Mouse (Mus musculus) layer of hippocampus, adult 8-10 months (tissue): ENCODE results near the gene Clca3a1. TPM values are rescaled to one million over a fixed set of nuclear protein-coding genes. Genes with fewer than 3 reads are reported as not detected.

Source experiments
- DNase-seq, 2 experiments: peaks; one replicate each; pipeline ENCODE4 v3.0.0; 2022; ENCODE audit warnings: low spot score in 2 of 2
- total RNA-seq, 4 experiments: library from RNA; stranded (reverse); gene quantifications; 2 replicates each; pipeline ENCODE4 v1.2.4; 2022

Gene Clca3a1
- total RNA-seq, 4 experiments from 2014 or later = 0.12 to 0.30 (median 0.27) TPM; not detected in 1

GRCm38 (mm10) chr3:144719901-144720747 lies 40.7 kb downstream of the Clca3a1 start, which contains the start of gene Sh3glb1:
Gene Sh3glb1 (minus strand): TSS chr3:144720335.
- DNase-seq = peak; percentile 90 to 96

GRCm38 (mm10) chr3:144719088-144719900 lies 41.5 kb downstream of the Clca3a1 start:
- DNase-seq = peak; percentile 38 to 40

GRCm38 (mm10) chr3:144718706-144719087 lies 42.1 kb downstream of the Clca3a1 start:
- DNase-seq = no peak

DNA sequence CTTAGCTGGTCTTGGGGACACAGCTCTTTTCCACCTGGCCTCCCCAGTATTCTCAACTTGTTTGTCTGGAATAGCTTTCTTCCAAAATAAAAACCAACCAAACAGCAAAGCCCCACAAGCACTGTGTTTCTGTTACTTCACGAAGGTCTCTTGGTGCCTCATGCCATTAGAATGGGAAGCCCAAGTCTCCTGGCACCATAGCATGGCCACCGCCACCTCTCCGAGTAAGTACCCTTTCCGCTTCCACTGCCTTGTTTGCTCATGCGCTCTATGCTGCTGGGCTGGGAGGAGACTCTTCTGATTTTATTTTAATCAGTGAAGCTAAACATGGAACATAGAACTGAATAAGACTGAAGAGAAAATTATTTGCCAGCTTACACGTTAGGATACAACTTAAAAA lies 42.9 kb downstream of the Clca3a1 start:
- DNase-seq = no peak

GRCm38 (mm10) chr3:144717121-144717520 lies 43.7 kb downstream of the Clca3a1 start:
- DNase-seq = no peak

GRCm38 (mm10) chr3:144715901-144716300 lies 44.9 kb downstream of the Clca3a1 start:
- DNase-seq = no peak

DNA sequence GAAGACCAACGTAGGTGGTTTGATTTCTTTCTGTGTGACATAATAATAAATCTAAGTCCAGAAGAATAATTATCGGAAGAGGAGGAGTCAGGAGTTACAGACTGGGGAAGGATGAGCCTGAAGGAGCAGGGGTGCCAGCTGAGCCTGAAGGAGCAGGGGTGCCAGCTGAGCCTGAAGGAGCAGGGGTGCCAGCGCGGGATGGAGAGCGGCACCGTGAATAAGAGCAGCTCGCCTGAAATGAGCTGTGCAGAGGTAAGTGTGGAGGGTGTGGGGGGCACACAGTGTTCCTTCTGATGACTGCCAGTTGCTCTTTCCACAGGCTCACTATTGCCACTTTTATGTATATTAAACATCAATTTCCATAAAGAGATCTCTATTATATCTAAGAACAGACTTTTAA lies 45.7 kb downstream of the Clca3a1 start:
- DNase-seq = no peak

- no peak for DNase-seq
Measured at GRCm38 (mm10) chr3:144714606-144715005, 46.2 kb downstream of the Clca3a1 start.

DNA sequence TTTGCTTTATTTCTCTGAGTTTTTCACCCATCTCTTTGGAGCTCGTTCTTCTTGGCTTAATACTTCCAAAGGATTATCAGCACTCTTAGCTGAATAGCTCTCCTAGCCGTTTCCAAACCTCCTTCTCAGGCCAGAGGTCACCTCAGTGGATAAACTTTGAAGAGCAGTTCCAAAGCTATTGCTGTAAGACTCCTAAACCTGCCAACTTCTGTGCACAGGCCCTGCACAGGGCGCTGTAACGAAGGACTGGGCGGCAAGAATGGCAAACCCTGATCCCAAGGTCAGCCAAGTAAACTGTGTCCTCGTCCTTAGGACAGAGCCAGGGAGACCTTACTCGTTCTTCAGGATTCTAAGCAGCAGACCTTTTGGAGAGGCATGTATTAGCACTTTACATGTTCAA lies 46.7 kb downstream of the Clca3a1 start:
- no peak for DNase-seq

DNA sequence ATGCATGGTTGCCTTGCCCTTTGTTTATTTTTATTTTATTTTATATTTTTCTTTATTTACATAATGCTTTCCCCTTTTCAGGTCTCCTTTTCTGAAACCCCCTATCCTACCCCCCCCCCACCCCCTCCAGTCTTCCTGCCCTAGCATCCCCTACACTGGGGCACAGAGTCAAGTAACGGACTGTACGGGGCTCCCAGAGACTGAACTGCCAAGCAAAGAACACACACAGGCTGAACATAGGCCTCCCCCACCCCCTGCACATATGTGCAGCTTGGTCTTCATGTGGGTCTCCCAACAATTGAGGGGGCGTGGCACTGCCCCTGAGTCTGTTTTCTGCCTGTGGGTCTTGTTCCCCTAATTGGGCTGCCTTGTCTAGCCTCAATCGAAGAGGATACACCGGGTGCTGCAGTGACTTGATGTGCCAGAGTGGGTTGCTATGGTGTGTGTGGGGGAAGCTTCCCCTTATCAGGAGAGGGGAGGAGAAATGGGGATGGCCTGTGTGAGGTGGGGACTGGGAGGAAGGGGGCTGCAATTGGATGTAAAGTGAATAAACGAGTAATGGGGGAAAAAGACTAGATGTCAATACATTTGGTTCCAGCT lies 49.1 kb downstream of the Clca3a1 start:
- no peak for DNase-seq

- no peak for DNase-seq
Measured at GRCm38 (mm10) chr3:144708612-144709011, 52.2 kb downstream of the Clca3a1 start.

DNA sequence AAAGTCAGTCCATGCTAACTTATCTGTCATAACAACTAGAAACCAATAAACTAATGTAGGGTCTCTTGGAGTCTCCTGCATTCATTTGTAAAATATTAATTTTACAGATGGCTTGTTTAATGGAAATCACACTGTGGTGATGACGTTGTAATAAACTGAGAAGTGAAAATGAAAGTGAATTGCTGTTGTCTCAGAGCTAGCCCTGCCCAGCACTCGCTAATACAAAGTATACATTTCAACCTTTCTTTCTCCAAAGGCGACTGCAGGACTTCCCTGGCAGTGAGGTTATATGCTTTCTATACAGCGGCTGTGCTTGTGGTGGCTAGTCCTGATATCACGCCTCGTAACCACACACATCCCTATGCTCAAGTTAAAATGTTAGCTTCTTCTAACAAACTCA lies 56.8 kb downstream of the Clca3a1 start:
- no peak for DNase-seq

DNA sequence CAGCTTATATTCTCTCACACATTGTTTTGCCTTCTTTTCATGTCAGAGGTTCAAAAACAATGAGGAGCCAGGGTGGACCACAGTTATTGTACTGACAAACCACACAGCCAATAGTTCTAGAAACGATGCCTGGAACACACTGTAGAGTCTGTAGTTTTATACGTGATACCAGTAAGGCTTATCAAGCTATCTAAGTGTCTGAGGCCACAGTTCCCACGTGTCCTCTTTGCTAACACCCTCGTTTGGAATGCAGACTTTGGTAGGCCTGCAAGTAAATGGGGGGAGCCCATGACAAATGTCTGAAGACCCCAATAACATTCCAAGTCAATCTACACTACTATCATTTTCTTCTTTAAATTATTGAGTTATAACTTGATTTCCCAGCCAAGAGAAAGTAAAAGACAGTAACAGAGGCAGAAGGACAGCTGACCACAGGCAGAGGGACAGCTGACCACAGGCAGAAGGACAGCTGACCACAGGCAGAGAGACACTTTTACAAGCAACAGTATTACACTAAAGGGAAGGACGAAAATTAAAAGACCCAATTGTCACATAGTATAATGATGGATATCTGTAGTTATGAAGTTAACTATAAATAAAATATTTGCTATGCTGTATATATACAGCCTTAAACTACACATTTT lies 61.9 kb downstream of the Clca3a1 start:
- no peak for DNase-seq

- no peak for DNase-seq
Measured at GRCm38 (mm10) chr3:144697942-144698341, 62.8 kb downstream of the Clca3a1 start.

GRCm38 (mm10) chr3:144697154-144697553 lies 63.6 kb downstream of the Clca3a1 start:
- no peak for DNase-seq

- DNase-seq = no peak
Measured at GRCm38 (mm10) chr3:144694941-144695340, 65.8 kb downstream of the Clca3a1 start.

- no peak for DNase-seq
Measured at GRCm38 (mm10) chr3:144694040-144694439, 66.7 kb downstream of the Clca3a1 start.

GRCm38 (mm10) chr3:144692052-144692451 lies 68.7 kb downstream of the Clca3a1 start:
- no peak for DNase-seq

GRCm38 (mm10) chr3:144689236-144689635 lies 71.5 kb downstream of the Clca3a1 start:
- no peak for DNase-seq

GRCm38 (mm10) chr3:144688284-144688683 lies 72.5 kb downstream of the Clca3a1 start:
- DNase-seq = no peak

- no peak for DNase-seq
Measured at GRCm38 (mm10) chr3:144687618-144688017, 73.2 kb downstream of the Clca3a1 start.
